31 mouse cellular contexts compared by ENCODE assay signal in the genomic region with DNA sequence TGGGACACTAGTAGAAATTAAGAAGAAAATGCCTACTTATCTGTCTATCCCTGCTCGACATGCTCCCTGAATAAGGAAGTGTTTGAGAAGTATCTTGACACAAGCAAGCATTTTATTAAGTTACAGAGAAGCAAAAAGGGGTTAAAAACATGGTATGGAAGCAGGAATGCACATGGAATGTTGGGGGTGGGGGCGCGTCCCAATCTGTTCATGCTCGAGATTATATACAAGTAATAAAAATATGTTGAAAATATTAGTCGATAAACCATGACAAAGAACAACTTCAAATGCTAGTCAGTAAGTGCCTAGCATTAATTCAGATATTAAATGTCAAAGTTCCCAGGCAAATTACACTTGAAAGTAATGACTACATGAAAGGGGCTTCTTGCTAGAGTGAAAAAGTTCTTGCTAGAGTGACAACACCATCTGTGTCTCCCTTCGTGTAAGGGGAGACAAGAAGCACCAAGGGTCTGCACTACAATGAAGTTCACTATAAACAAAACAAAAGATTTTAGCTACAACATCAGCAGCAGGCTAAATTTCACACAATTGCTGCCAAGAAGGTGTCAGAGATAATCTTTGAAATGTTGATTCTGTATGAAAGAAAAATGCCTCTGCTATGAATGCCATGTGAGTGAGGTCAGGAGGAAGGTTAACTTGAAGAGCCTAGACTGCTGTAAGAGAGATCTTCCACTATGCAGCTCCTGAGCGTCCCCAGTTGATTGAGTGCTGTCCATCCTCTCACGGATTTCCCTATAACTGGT. TPM values are rescaled to one million over a fixed set of nuclear protein-coding genes. Genes with fewer than 3 reads are reported as not detected.
DNase-seq lines count a peak whose midpoint lies in the region; ATAC-seq and TF ChIP-seq lines count a peak whose summit lies in the region.
"Had no signal": no experiment of that assay in that cellular context is flagged by ENCODE, and none has a peak within 500 bp of the region (broad histone marks: within the 10 kb centered on the region; RNA-seq: fewer than 3 reads in every experiment).

No protein-coding gene starts in this region.

- no peak for TF ChIP-seq POLR2A in limb, embryonic 14.5 days (IDR thresholded peaks at IDR 0.05; ENCODE audit: borderline replicate concordance, extremely low read depth, insufficient read depth, insufficient read length)

- H3K9me3 ChIP-seq in hindbrain, postnatal 0 days (ENCODE audit: low read length), result no peaks in the 10 kb centered on the region
- H3K9me3 ChIP-seq in hindbrain, embryonic 13.5 days, result no peaks in the 10 kb centered on the region
- H3K9me3 ChIP-seq in lung, embryonic 15.5 days, result no peaks in the 10 kb centered on the region
- H3K9me3 ChIP-seq in limb, embryonic 14.5 days (ENCODE audit: control insufficient read depth, low read length), result no peaks in the 10 kb centered on the region
- no peaks in the 10 kb centered on the region for H3K9me3 ChIP-seq in midbrain, embryonic 16.5 days (replicated peaks; ENCODE audit: control insufficient read depth, low read length, poor library complexity, severe bottlenecking)
- H3K9me3 ChIP-seq: G1E; heart, embryonic 10.5 days; midbrain, embryonic 13.5 days; neural tube, embryonic 15.5 days had no signal

- no peaks in the 10 kb centered on the region for H3K27me3 ChIP-seq in hindbrain, postnatal 0 days (ENCODE audit: insufficient read depth, low read length)
- H3K27me3 ChIP-seq in hindbrain, embryonic 13.5 days, result no peaks in the 10 kb centered on the region
- no peaks in the 10 kb centered on the region for H3K27me3 ChIP-seq in lung, embryonic 15.5 days
- no peaks in the 10 kb centered on the region for H3K27me3 ChIP-seq in C2C12 (ENCODE audit: control insufficient read depth, insufficient read depth, insufficient read length)
- H3K27me3 ChIP-seq in limb, embryonic 14.5 days (ENCODE audit: control insufficient read depth, insufficient read depth, low read length), result no peaks in the 10 kb centered on the region
- no peaks in the 10 kb centered on the region for H3K27me3 ChIP-seq in midbrain, embryonic 16.5 days (ENCODE audit: control insufficient read depth, insufficient read depth, low read depth, low read length)
- H3K27me3 ChIP-seq: midbrain, embryonic 13.5 days; neural tube, embryonic 15.5 days; Patski had no signal

- no peaks in the 10 kb centered on the region for H3K36me3 ChIP-seq in hindbrain, postnatal 0 days (ENCODE audit: insufficient read depth, low read length)
- no peaks in the 10 kb centered on the region for H3K36me3 ChIP-seq in hindbrain, embryonic 13.5 days
- H3K36me3 ChIP-seq in lung, embryonic 15.5 days, result no peaks in the 10 kb centered on the region
- H3K36me3 ChIP-seq in C2C12 (ENCODE audit: control insufficient read depth, insufficient read depth), result no peaks in the 10 kb centered on the region
- no peaks in the 10 kb centered on the region for H3K36me3 ChIP-seq in limb, embryonic 14.5 days (ENCODE audit: control insufficient read depth, insufficient read depth, low read length)
- H3K36me3 ChIP-seq in midbrain, embryonic 16.5 days (ENCODE audit: control insufficient read depth, insufficient read depth, low read length), result no peaks in the 10 kb centered on the region
- H3K36me3 ChIP-seq: G1E; heart, embryonic 10.5 days; midbrain, embryonic 13.5 days; neural tube, embryonic 15.5 days had no signal

- no peaks in the 10 kb centered on the region for H3K4me1 ChIP-seq in hindbrain, postnatal 0 days (ENCODE audit: insufficient read depth, low read length)
- H3K4me1 ChIP-seq in hindbrain, embryonic 13.5 days (replicated peaks), result peaks cover 3% of the 10 kb centered on the region; the same call in 1 of the 2 replicates
- H3K4me1 ChIP-seq in lung, embryonic 15.5 days, result peaks cover 15% of the 10 kb centered on the region
- H3K4me1 ChIP-seq in limb, embryonic 14.5 days (ENCODE audit: control insufficient read depth, insufficient read depth, low read length), result no peaks in the 10 kb centered on the region; the same call in 1 of the 2 replicates
- no peaks in the 10 kb centered on the region for H3K4me1 ChIP-seq in midbrain, embryonic 16.5 days (ENCODE audit: control insufficient read depth, insufficient read depth, low read length)
- H3K4me1 ChIP-seq: heart, embryonic 10.5 days; midbrain, embryonic 13.5 days; neural tube, embryonic 15.5 days had no signal

- H3ac ChIP-seq in C2C12 (ENCODE audit: control insufficient read depth, insufficient read length, low read depth), result no peak overlapping the region

- H3K4me2 ChIP-seq in hindbrain, postnatal 0 days (ENCODE audit: low read depth, low read length), result no peak overlapping the region
- H3K4me2 ChIP-seq in hindbrain, embryonic 13.5 days, result no peak overlapping the region
- H3K4me2 ChIP-seq in lung, embryonic 15.5 days, result no peak overlapping the region
- no peak overlapping the region for H3K4me2 ChIP-seq in limb, embryonic 14.5 days (replicated peaks; ENCODE audit: low read depth, low read length, severe bottlenecking)
- H3K4me2 ChIP-seq in midbrain, embryonic 16.5 days (ENCODE audit: low read length), result no peak overlapping the region
- H3K4me2 ChIP-seq: hindbrain, embryonic 14.5 days; liver, embryonic 11.5 days; midbrain, embryonic 13.5 days; neural tube, embryonic 15.5 days had no signal

- no peak overlapping the region for H3K27ac ChIP-seq in hindbrain, postnatal 0 days
- H3K27ac ChIP-seq in hindbrain, embryonic 13.5 days, result no peak overlapping the region
- H3K27ac ChIP-seq in lung, embryonic 15.5 days, result 0 out of 2 replicates have a peak overlapping the region, but pooled peaks have one; percentile 8
- H3K27ac ChIP-seq in limb, embryonic 14.5 days (replicated peaks; ENCODE audit: low read depth, low read length), result no peak overlapping the region
- no peak overlapping the region for H3K27ac ChIP-seq in midbrain, embryonic 16.5 days (ENCODE audit: low read length)
- H3K27ac ChIP-seq: heart, embryonic 10.5 days; hindbrain, embryonic 14.5 days; macrophage; midbrain, embryonic 13.5 days; neural tube, embryonic 15.5 days had no signal

- peak; percentile 55 for ATAC-seq in hindbrain, postnatal 0 days
- ATAC-seq in hindbrain, embryonic 13.5 days (ENCODE audit: low FRiP score), result no peak
- no peak for ATAC-seq in lung, embryonic 15.5 days (ENCODE audit: borderline replicate concordance, extremely low read depth, low FRiP score, low TSS enrichment)
- peak; percentile 83 for ATAC-seq in limb, embryonic 14.5 days (ENCODE audit: low FRiP score, low read depth)
- no peak for ATAC-seq in midbrain, embryonic 16.5 days
- ATAC-seq: forebrain, embryonic 14.5 days; inflammation-experienced regulatory T-cells, adult 6 months; midbrain, embryonic 13.5 days; Patski had no signal

- H3K4me3 ChIP-seq in hindbrain, postnatal 0 days (ENCODE audit: low read length), result no peak overlapping the region
- H3K4me3 ChIP-seq in hindbrain, embryonic 13.5 days, result no peak overlapping the region
- H3K4me3 ChIP-seq in lung, embryonic 15.5 days, result no peak overlapping the region
- no peak overlapping the region for H3K4me3 ChIP-seq in C2C12 (ENCODE audit: insufficient read depth, poor library complexity, severe bottlenecking)
- no peak overlapping the region for H3K4me3 ChIP-seq in limb, embryonic 14.5 days (replicated peaks; ENCODE audit: low read length)
- no peak overlapping the region for H3K4me3 ChIP-seq in midbrain, embryonic 16.5 days (ENCODE audit: low read depth, low read length)
- H3K4me3 ChIP-seq: heart, embryonic 10.5 days; midbrain, embryonic 13.5 days; neural tube, embryonic 15.5 days had no signal

- 51% methylated on average over 8 of the region's 8 CpGs for WGBS in hindbrain, postnatal 0 days
- WGBS in hindbrain, embryonic 13.5 days, result 67% methylated on average over 8 of the region's 8 CpGs
- 16% methylated on average over 8 of the region's 8 CpGs for WGBS in lung, embryonic 15.5 days
- WGBS in limb, embryonic 14.5 days, result 58% methylated on average over 8 of the region's 8 CpGs
- WGBS in midbrain, embryonic 16.5 days, result 73% methylated on average over 8 of the region's 8 CpGs

- no peak for TF ChIP-seq CTCF in hindbrain, postnatal 0 days (IDR thresholded peaks at IDR 0.05; ENCODE audit: low read depth)
- TF ChIP-seq CTCF in C2C12 (IDR thresholded peaks at IDR 0.05; ENCODE audit: control insufficient read depth, insufficient read depth, insufficient read length), result no peak

- no peak overlapping the region for H3K9ac ChIP-seq in hindbrain, postnatal 0 days (replicated peaks; ENCODE audit: low read length)
- no peak overlapping the region for H3K9ac ChIP-seq in hindbrain, embryonic 13.5 days
- H3K9ac ChIP-seq in lung, embryonic 15.5 days, result no peak overlapping the region
- H3K9ac ChIP-seq in limb, embryonic 14.5 days (ENCODE audit: low read depth, low read length, severe bottlenecking), result no peak overlapping the region
- no peak overlapping the region for H3K9ac ChIP-seq in midbrain, embryonic 16.5 days (ENCODE audit: low read depth, low read length)
- H3K9ac ChIP-seq: hindbrain, embryonic 14.5 days; midbrain, embryonic 13.5 days; neural tube, embryonic 15.5 days had no signal

- DNase-seq in hindbrain, postnatal 0 days (ENCODE audit: low spot score), result no peak
- no peak for DNase-seq in lung, postnatal 14 days
- peak; percentile 22 for DNase-seq in limb, embryonic 14.5 days (ENCODE audit: low spot score)
- DNase-seq: adrenal gland, postnatal 14 days; cerebellum, adult 18-20 months; cerebellum, postnatal 10 days; gastrocnemius, postnatal 14 days; heart, adult 11 months; heart, postnatal 4 days; kidney, adult 18-20 months; layer of hippocampus, postnatal 36 days; left cerebral cortex, postnatal 4 days; retina, postnatal 1 day; right cerebral cortex, postnatal 14 days; thymus, adult 2 months; thymus, postnatal 36 days had no signal

- no peaks in the 10 kb centered on the region for H3K79me2 ChIP-seq in C2C12 (ENCODE audit: control insufficient read depth, insufficient read depth)

- no peaks in the 10 kb centered on the region for H3K79me3 ChIP-seq in C2C12 (ENCODE audit: low read depth)

TF ChIP-seq in C2C12, 6 proteins besides CTCF, POLR2A, EP300 and RAD21:
- TF ChIP-seq USF1 (IDR thresholded peaks at IDR 0.05; ENCODE audit: low read depth) (no peak), MYOD1 (IDR thresholded peaks at IDR 0.05; ENCODE audit: control insufficient read depth, insufficient read length, low read depth) (peak; percentile 25), MAX (IDR thresholded peaks at IDR 0.05) (no peak)

RNA-seq across cellular contexts. Expression of gene Adgrg6, which starts 24.4 kb away (rescaled TPM):
- 5.0 and 6.1 TPM in 2 replicates for total RNA-seq in hindbrain, postnatal 0 days (2014; rRNA removed)
- polyA plus RNA-seq in hindbrain, postnatal 0 days (2015; fragmentation: Nextera tagmentation; extraction: Ambion mirVana), result 2.2 and 2.4 TPM in 2 replicates
- polyA plus RNA-seq in hindbrain, embryonic 13.5 days (2015; fragmentation: Nextera tagmentation; extraction: Ambion mirVana), result 2.7 and 2.9 TPM in 2 replicates
- polyA plus RNA-seq in lung, embryonic 15.5 days (2015; fragmentation: Nextera tagmentation; extraction: Ambion mirVana), result 23.4 and 23.7 TPM in 2 replicates
- 1.1 TPM for polyA plus RNA-seq in C2C12 (2012; fragmentation: generic; extraction: Trizol)
- polyA plus RNA-seq in limb, embryonic 14.5 days (2012; rRNA removed), result 10.4 and 11.8 TPM in 2 replicates
- polyA plus RNA-seq in limb, embryonic 14.5 days (2014; fragmentation: Nextera tagmentation; extraction: Ambion mirVana), result 10.0 and 10.4 TPM in 2 replicates
- polyA plus RNA-seq in midbrain, embryonic 16.5 days (2015; fragmentation: Nextera tagmentation; extraction: Ambion mirVana), result 0.97 and 1.3 TPM in 2 replicates
- total RNA-seq: megakaryocyte-erythroid progenitor cell, adult 5-6 weeks had no signal
- polyA plus RNA-seq: G1E had no signal

Comparison
In these comparisons a context has a peak if more than half of its experiments do, and no peak if none do; other contexts are left out.
1. ATAC-seq: peak in hindbrain, postnatal 0 days (single experiment) and limb, embryonic 14.5 days (single experiment); none in hindbrain, embryonic 13.5 days (single experiment), lung, embryonic 15.5 days (single experiment) and midbrain, embryonic 16.5 days (single experiment).